Mouse (Mus musculus) midbrain, embryonic 11.5 days (tissue): ENCODE measurements around the gene Ankrd13d. TPM values are rescaled to one million over a fixed set of nuclear protein-coding genes. Genes with fewer than 3 reads are reported as not detected.

Experiments
- ATAC-seq: fragments of 200-750 bp; cut with Nextera tagmentation; 2 replicates; pipeline ENCODE4 v1.8.0; 2017; ENCODE audit warnings: moderate TSS enrichment, moderate library complexity; ENCODE audit not compliant: low FRiP score
- DNase-seq: peaks from one replicate; pipeline ENCODE4 v3.0.0; 2015; ENCODE audit warnings: low spot score; ENCODE audit errors: missing footprints
- H3K27ac ChIP-seq: fragments of 300-500 bp; sonication (generic); 2 replicates; pipeline ENCODE4 v1.5.1; 2014; ENCODE audit warnings: low read depth, low read length
- H3K27me3 ChIP-seq: fragments of 300-500 bp; sonication (generic); 2 replicates; pipeline ENCODE4 v1.6.1; 2014; ENCODE audit warnings: mild to moderate bottlenecking, low read length, moderate library complexity, mixed read lengths; ENCODE audit not compliant: control insufficient read depth, insufficient read depth
- H3K36me3 ChIP-seq: fragments of 300-500 bp; sonication (generic); 2 replicates; pipeline ENCODE4 v1.6.1; 2014; ENCODE audit warnings: mild to moderate bottlenecking, low read length, moderate library complexity, mixed read lengths; ENCODE audit not compliant: control insufficient read depth, insufficient read depth
- H3K4me1 ChIP-seq: fragments of 300-500 bp; sonication (generic); 2 replicates; pipeline ENCODE4 v1.6.1; 2014; ENCODE audit warnings: low read length; ENCODE audit not compliant: control insufficient read depth, insufficient read depth
- H3K4me2 ChIP-seq: fragments of 300-500 bp; sonication (generic); 2 replicates; pipeline ENCODE4 v1.6.1; 2014; ENCODE audit warnings: mild to moderate bottlenecking, moderate library complexity
- H3K4me3 ChIP-seq: fragments of 300-500 bp; sonication (generic); 2 replicates; pipeline ENCODE4 v1.5.1; 2014; ENCODE audit warnings: low read depth, low read length
- H3K9ac ChIP-seq: fragments of 300-500 bp; sonication (generic); 2 replicates; pipeline ENCODE4 v1.6.1; 2014; ENCODE audit warnings: low read length
- H3K9me3 ChIP-seq: fragments of 300-500 bp; sonication (generic); 2 replicates; pipeline ENCODE4 v1.6.1; 2016; ENCODE audit warnings: low read length; ENCODE audit not compliant: control insufficient read depth
- WGBS: fragments of 180-500 bp; shearing (Covaris S2); extraction: QIAGEN DNeasy Blood & Tissue Kit; methylation state at CpG from one replicate; pipeline ENCODE4 v1.1.7; 2014; 5-methylcytosine and 5-hydroxymethylcytosine counted together
- polyA plus RNA-seq: library from polyadenylated mRNA; unstranded; fragments of >200 nt; fragmentation: Nextera tagmentation; extraction: Ambion mirVana; gene quantifications from 2 replicates; pipeline ENCODE4 v1.2.1, GENCODE M21; 2014

The Ankrd13d gene
- polyA plus RNA-seq, 1 experiment from 2014 or later, result 8.5 TPM

GRCm38 (mm10) chr19:4303640-4303995, 20.7 kb upstream of the Ankrd13d start:
- H3K9ac ChIP-seq, result no peak overlapping the region
- DNase-seq (no peak), ATAC-seq (no peak)
- H3K4me3 ChIP-seq, result no peak overlapping the region
- no peak overlapping the region for H3K27ac ChIP-seq
- H3K4me1 ChIP-seq, result peaks cover 29% of the 10 kb centered on the region
- no peaks in the 10 kb centered on the region for H3K27me3 ChIP-seq
- H3K9me3 ChIP-seq, result no peaks in the 10 kb centered on the region
- no peaks in the 10 kb centered on the region for H3K36me3 ChIP-seq
- 91% methylated on average over 5 of the region's 5 CpGs for WGBS
- H3K4me2 ChIP-seq, result no peak overlapping the region

GRCm38 (mm10) chr19:4302936-4303639, 20.2 kb upstream of the Ankrd13d start:
- no peak overlapping the region for H3K4me3 ChIP-seq
- ATAC-seq, result no peak
- H3K4me2 ChIP-seq, result no peak overlapping the region
- no peaks in the 10 kb centered on the region for H3K27me3 ChIP-seq
- H3K9ac ChIP-seq, result no peak overlapping the region
- H3K27ac ChIP-seq, result no peak overlapping the region
- H3K9me3 ChIP-seq, result no peaks in the 10 kb centered on the region
- no peaks in the 10 kb centered on the region for H3K36me3 ChIP-seq
- 73% methylated on average over 7 of the region's 7 CpGs for WGBS
- peaks cover 29% of the 10 kb centered on the region for H3K4me1 ChIP-seq
- DNase-seq, result no peak

DNA sequence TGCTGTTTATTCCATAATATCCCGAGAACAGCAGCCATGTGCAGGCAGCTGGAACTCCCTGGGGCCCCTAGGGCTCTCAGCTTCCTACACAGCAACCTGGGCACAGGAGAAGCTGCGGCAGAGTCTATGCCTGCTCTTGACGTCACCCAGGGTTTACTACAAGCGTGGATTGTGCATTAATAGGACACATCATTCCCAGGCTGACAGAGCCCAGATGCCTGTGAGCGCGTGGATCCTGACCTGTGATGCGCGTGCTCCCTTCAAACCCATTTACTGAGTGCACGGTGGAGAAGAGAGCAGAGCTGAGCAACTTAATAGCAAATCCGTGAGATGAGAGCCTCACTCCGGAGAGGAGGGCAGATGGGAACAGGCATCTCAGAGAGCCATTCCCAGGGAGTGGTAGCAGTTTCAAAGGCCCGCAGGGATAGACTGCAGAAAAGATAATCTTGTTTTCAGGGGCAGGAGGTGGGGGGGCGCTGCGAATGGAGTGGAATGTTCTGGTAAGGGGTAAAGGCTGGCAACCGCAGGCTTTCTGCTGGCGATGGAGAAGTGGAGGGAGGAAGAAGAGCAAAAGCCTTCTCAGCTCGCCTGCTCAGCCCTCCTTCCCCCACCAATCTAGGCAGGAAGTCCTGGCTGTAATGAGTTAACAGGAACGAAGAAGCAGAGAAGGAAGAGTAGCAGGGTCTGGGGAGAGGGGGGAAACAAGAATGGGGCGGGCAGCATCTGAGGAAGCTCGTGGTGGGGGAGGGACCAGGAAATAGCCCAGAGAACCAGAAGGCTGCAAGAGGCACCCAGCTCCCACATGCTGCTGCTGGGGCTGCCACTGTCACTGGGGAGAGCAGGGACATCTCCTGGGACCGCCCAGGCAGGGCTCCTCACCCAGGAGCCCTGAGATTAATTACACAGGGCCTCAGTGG, 19.1 kb upstream of the Ankrd13d start:
- H3K36me3 ChIP-seq, result 0 out of 2 replicates have a peak, but pooled peaks cover 2% of the 10 kb centered on the region
- H3K9me3 ChIP-seq, result no peaks in the 10 kb centered on the region
- peak overlapping the region; percentile 32 for H3K9ac ChIP-seq
- no peak overlapping the region for H3K4me3 ChIP-seq
- H3K4me2 ChIP-seq, result no peak overlapping the region
- WGBS, result 46% methylated on average over 21 of the region's 21 CpGs
- ATAC-seq (no peak), DNase-seq (peak; percentile 80)
- peak overlapping the region; percentile 44 for H3K27ac ChIP-seq
- no peaks in the 10 kb centered on the region for H3K27me3 ChIP-seq
- H3K4me1 ChIP-seq, result peaks cover 29% of the 10 kb centered on the region

GRCm38 (mm10) chr19:4300852-4301734, 18.2 kb upstream of the Ankrd13d start:
- Histone ChIP-seq H3K9ac (no peak overlapping the region), H3K36me3 (0 out of 2 replicates have a peak, but pooled peaks cover 2% of the 10 kb centered on the region), H3K4me2 (no peak overlapping the region), H3K4me3 (no peak overlapping the region), H3K9me3 (no peaks in the 10 kb centered on the region), H3K27ac (peak overlapping the region; percentile 44; the same call in 1 of the 2 replicates), H3K27me3 (no peaks in the 10 kb centered on the region), H3K4me1 (peaks cover 29% of the 10 kb centered on the region)
- ATAC-seq, result no peak
- DNase-seq, result peak; percentile 69
- WGBS, result 79% methylated on average over 11 of the region's 11 CpGs

DNA sequence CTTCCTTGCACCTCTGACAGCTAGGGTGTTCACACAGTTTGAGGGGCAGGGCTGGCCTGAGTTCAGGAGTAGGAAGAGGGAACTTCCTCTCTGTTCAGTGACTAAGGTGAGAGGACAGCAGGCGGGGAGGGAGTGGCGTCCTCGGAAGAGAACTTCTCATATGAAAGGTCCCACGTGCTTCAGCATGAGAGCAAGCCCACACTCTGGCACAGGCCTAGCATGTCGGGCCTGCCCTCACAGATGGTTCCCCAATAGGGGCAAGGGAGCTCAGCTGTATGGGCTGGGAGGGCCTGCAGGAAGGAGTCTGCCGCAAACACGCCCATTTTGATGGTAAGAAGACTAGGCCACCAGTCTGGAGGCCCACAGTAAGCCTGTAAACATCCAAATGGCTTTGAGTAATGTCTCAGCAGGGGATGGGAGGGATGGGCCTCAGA, 17.4 kb upstream of the Ankrd13d start:
- H3K4me1 ChIP-seq, result peaks cover 29% of the 10 kb centered on the region
- WGBS, result 57% methylated on average over 7 of the region's 7 CpGs

GRCm38 (mm10) chr19:4299574-4300270, 16.8 kb upstream of the Ankrd13d start:
- Histone ChIP-seq H3K9me3 (no peaks in the 10 kb centered on the region), H3K4me1 (peaks cover 23% of the 10 kb centered on the region), H3K4me2 (no peak overlapping the region), H3K4me3 (no peak overlapping the region), H3K27me3 (no peaks in the 10 kb centered on the region), H3K27ac (no peak overlapping the region), H3K36me3 (0 out of 2 replicates have a peak, but pooled peaks cover 2% of the 10 kb centered on the region), H3K9ac (0 out of 2 replicates have a peak overlapping the region, but pooled peaks have one; percentile 9)
- DNase-seq (peak; percentile 31), ATAC-seq (no peak)
- WGBS, result 81% methylated on average over 6 of the region's 6 CpGs

More for the DNA sequence above, 17.4 kb upstream of the Ankrd13d start:
- Histone ChIP-seq H3K27me3 (no peaks in the 10 kb centered on the region), H3K4me3 (no peak overlapping the region), H3K27ac (no peak overlapping the region), H3K4me2 (no peak overlapping the region), H3K36me3 (0 out of 2 replicates have a peak, but pooled peaks cover 2% of the 10 kb centered on the region), H3K9ac (0 out of 2 replicates have a peak overlapping the region, but pooled peaks have one; percentile 9), H3K9me3 (no peaks in the 10 kb centered on the region)
- ATAC-seq, result no peak
- DNase-seq, result no peak

DNA sequence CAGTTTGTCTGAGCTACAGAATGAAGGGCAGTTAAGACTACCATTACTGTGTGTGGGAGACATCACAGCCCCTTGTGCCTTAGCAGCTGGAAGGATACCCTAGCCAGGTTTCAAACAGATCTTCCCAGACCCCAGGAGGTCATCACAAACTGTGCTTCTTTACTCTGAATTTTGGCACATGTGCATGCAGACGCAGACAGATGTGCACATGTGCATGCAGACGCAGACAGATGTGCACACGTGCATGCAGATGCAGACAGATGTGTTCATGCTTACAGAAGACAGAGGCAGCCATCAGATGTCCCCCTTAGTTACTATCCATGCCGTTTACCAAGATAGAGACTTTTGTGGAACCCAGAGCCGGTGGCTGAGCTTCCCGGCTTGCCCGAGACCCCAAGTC, 16.2 kb upstream of the Ankrd13d start:
- Histone ChIP-seq H3K36me3 (0 out of 2 replicates have a peak, but pooled peaks cover 2% of the 10 kb centered on the region), H3K9me3 (no peaks in the 10 kb centered on the region), H3K9ac (no peak overlapping the region), H3K4me2 (no peak overlapping the region), H3K4me3 (no peak overlapping the region), H3K27me3 (no peaks in the 10 kb centered on the region), H3K27ac (no peak overlapping the region), H3K4me1 (peaks cover 18% of the 10 kb centered on the region)
- whole genome bisulfite sequencing, result 93% methylated on average over 7 of the region's 7 CpGs
- ATAC-seq, result no peak
- DNase-seq, result peak; percentile 10
